Mouse (Mus musculus) urinary bladder, postnatal 0 days (tissue): ENCODE results near the gene Srsy. TPM values are rescaled to one million over a fixed set of nuclear protein-coding genes. Genes with fewer than 3 reads are reported as not detected.

Source experiments
- polyA plus RNA-seq: library from polyadenylated mRNA; unstranded; fragments of >200 nt; fragmentation: Nextera tagmentation; extraction: Ambion mirVana; gene quantifications from 2 replicates; pipeline ENCODE4 v1.2.1, GENCODE M21; 2015

Srsy gene
- polyA plus RNA-seq, result not detected in 2 replicates

DNA sequence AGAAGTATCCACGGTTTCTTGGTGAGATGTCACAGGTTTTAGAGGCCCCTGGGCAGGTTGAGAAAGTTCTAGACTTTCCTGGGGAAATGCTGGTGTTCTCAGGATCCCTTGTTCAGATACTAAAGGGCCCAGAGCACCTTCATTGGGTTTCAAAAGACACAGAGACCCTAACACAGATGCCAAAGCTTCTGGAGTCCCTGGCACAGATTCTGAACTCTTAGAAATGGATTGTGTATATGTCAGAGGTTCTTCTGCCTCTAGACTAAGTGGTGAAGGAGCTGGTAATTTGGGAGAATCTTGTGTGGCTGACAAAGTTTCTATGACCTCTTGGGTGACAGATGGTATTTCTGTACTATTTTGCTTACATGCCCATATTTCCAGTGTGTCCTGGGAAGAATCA is at the start of gene Srsy:
Gene Srsy, minus strand, starts transcription at position 101 of the 400 bp plus-strand sequence.

Other genes starting within 250 kb of the Srsy start
- gene Gm21904, start 91.1 kb downstream of the Srsy start, polyA plus RNA-seq, result not detected in 2 replicates
- not detected in 2 replicates for gene Gm20772, start 62.6 kb downstream of the Srsy start, polyA plus RNA-seq
- gene Gm20831, start 62.6 kb downstream of the Srsy start, polyA plus RNA-seq, result not detected in 2 replicates
- not detected in 2 replicates for gene Gm21764, start 124.5 kb upstream of the Srsy start, polyA plus RNA-seq
- not detected in 2 replicates for gene Ssty1, start 151.8 kb upstream of the Srsy start, polyA plus RNA-seq